Mouse (Mus musculus) lung, postnatal 0 days (tissue): ENCODE data around the gene Bola2.

ENCODE experiments used
- CTCF ChIP-seq: IDR thresholded peaks from 2 replicates; pipeline ENCODE4 v1.5.1; 2016; ENCODE audit warnings: antibody characterized with exemption, mild to moderate bottlenecking
- EP300 ChIP-seq: IDR thresholded peaks from 2 replicates; pipeline ENCODE4 v1.6.1; 2016; ENCODE audit warnings: antibody characterized with exemption, mild to moderate bottlenecking, control low read depth

DNA sequence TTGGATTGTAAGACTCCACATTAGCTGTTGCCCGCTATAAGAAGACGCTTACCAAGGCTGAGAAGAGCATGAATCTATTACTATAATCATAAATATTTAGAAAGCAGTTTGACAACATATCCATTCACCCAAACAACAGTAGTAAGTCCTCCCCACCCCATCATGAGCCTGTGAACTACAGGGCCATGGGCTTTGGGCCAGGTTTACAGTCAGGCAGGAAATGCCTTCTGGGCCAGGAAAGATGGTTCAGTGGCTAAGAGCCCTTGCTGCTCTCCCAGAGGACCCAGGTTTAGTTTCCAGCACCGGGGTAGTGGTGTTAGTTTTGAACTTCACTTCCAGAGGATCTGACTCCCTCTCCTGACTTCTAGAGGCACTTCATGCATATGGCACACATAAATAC is 22.4 kb downstream of the Bola2 start:
- no peak for TF ChIP-seq CTCF
- no peak for TF ChIP-seq EP300
